ENCODE assay signal across 11 mouse cellular contexts in genomic region chr15:78788042-78788441, GRCm38 (mm10). TPM values are rescaled to one million over a fixed set of nuclear protein-coding genes. Genes with fewer than 3 reads are reported as not detected.
DNase-seq lines count a peak whose midpoint lies in the region; ATAC-seq and TF ChIP-seq lines count a peak whose summit lies in the region.
"Had no signal": no experiment of that assay in that cellular context is flagged by ENCODE, and none has a peak within 500 bp of the region (broad histone marks: within the 10 kb centered on the region; RNA-seq: fewer than 3 reads in every experiment).

No protein-coding gene starts in this region.

- H3K27me3 ChIP-seq in heart, embryonic 13.5 days (replicated peaks): 0 out of 2 replicates have a peak, but pooled peaks cover 4% of the 10 kb centered on the region
- H3K27me3 ChIP-seq in intestine, embryonic 14.5 days (replicated peaks; ENCODE audit: control insufficient read depth, insufficient read depth, low read length): no peaks in the 10 kb centered on the region
- no peaks in the 10 kb centered on the region for H3K27me3 ChIP-seq in thymus, adult 2 months (ENCODE audit: control insufficient read depth, insufficient read depth, low read length)

- 0 out of 2 replicates have a peak overlapping the region, but pooled peaks have one; percentile 24 for H3K9ac ChIP-seq in heart, embryonic 13.5 days
- no peak overlapping the region for H3K9ac ChIP-seq in intestine, embryonic 14.5 days (ENCODE audit: low read length)

- peaks cover 5% of the 10 kb centered on the region for H3K36me3 ChIP-seq in heart, embryonic 13.5 days
- H3K36me3 ChIP-seq in intestine, embryonic 14.5 days (ENCODE audit: control insufficient read depth, insufficient read depth, low read length): no peaks in the 10 kb centered on the region
- no peaks in the 10 kb centered on the region for H3K36me3 ChIP-seq in thymus, adult 2 months (ENCODE audit: control insufficient read depth, insufficient read depth, low read length)

- no peaks in the 10 kb centered on the region for H3K9me3 ChIP-seq in heart, embryonic 13.5 days
- H3K9me3 ChIP-seq in intestine, embryonic 14.5 days (ENCODE audit: control insufficient read depth, low read length): no peaks in the 10 kb centered on the region

- H3K4me2 ChIP-seq in heart, embryonic 13.5 days: no peak overlapping the region
- H3K4me2 ChIP-seq in intestine, embryonic 14.5 days (ENCODE audit: low read length): no peak overlapping the region

- H3K27ac ChIP-seq in layer of hippocampus, adult 2 months: peak overlapping the region; percentile 54; the same call in 1 of the 2 replicates
- H3K27ac ChIP-seq in heart, embryonic 13.5 days (replicated peaks): peak overlapping the region; percentile 83
- peak overlapping the region; percentile 57; the same call in 1 of the 2 replicates for H3K27ac ChIP-seq in intestine, embryonic 14.5 days (ENCODE audit: low read depth)
- H3K27ac ChIP-seq in thymus, adult 2 months (ENCODE audit: control insufficient read depth, insufficient read depth, low read length): no peak overlapping the region

- H3K4me1 ChIP-seq in heart, embryonic 13.5 days: peaks cover 38% of the 10 kb centered on the region
- peaks cover 25% of the 10 kb centered on the region for H3K4me1 ChIP-seq in intestine, embryonic 14.5 days (replicated peaks; ENCODE audit: control insufficient read depth, insufficient read depth, low read length)
- H3K4me1 ChIP-seq in thymus, adult 2 months (replicated peaks; ENCODE audit: control insufficient read depth, insufficient read depth, low read length): 0 out of 2 replicates have a peak, but pooled peaks cover 6% of the 10 kb centered on the region

- TF ChIP-seq POLR2A in thymus, adult 2 months (IDR thresholded peaks at IDR 0.05; ENCODE audit: control insufficient read depth, extremely low read depth, insufficient read depth, low read length, poor library complexity): no peak

- ATAC-seq in heart, embryonic 13.5 days (ENCODE audit: extremely low read depth, insufficient number of reproducible peaks, low FRiP score, low TSS enrichment): no peak
- no peak for ATAC-seq in intestine, embryonic 14.5 days (replicated peaks; ENCODE audit: low FRiP score, low TSS enrichment, low read depth)

- no peak for DNase-seq in layer of hippocampus, adult 2 months (ENCODE audit: low spot score in 2 of 2)
- no peak for DNase-seq in layer of hippocampus, postnatal 25 days (ENCODE audit: extremely low spot score in 1 of 2, low spot score in 1 of 2)
- DNase-seq in intestine, embryonic 14.5 days (ENCODE audit: low spot score): no peak
- peak; percentile 52 for DNase-seq in lung, postnatal 36 days
- DNase-seq in thymus, adult 2 months: no peak
- DNase-seq in layer of hippocampus, adult 11-12 months (ENCODE audit: low spot score): no peak
- DNase-seq: adrenal gland, adult 8-10 months; cerebellum, postnatal 10 days; left cerebral cortex, postnatal 4 days had no signal

- no peak for TF ChIP-seq CTCF in layer of hippocampus, adult 2 months (conservative IDR thresholded peaks at IDR 0.05)
- TF ChIP-seq CTCF in thymus, adult 2 months (IDR thresholded peaks at IDR 0.05; ENCODE audit: borderline replicate concordance, control insufficient read depth, extremely low read depth, insufficient read depth, low read length, poor library complexity): no peak

- 51% methylated on average over 3 of the region's 3 CpGs for WGBS in heart, embryonic 13.5 days
- 64% methylated on average over 3 of the region's 3 CpGs for WGBS in intestine, embryonic 14.5 days
- WGBS in thymus, adult 2 months: 95% methylated on average over 3 of the region's 3 CpGs

- no peak overlapping the region for H3K4me3 ChIP-seq in layer of hippocampus, adult 2 months
- no peak overlapping the region for H3K4me3 ChIP-seq in heart, embryonic 13.5 days
- H3K4me3 ChIP-seq in intestine, embryonic 14.5 days (ENCODE audit: low read depth, low read length): no peak overlapping the region
- H3K4me3 ChIP-seq in thymus, adult 2 months (ENCODE audit: control insufficient read depth, insufficient read depth, low read length): no peak overlapping the region

RNA-seq across cellular contexts. Expression of gene Mfng, which starts 14.8 kb away (rescaled TPM):
- 1 to 10 TPM; 4.4 to 4.7 TPM for total RNA-seq in layer of hippocampus, adult 2 months (2021)
- 1 to 10 TPM; 5.5 to 6.6 TPM for total RNA-seq in layer of hippocampus, postnatal 25 days (2021)
- polyA plus RNA-seq in heart, embryonic 13.5 days (2015; fragmentation: Nextera tagmentation; extraction: Ambion mirVana): 13.7 and 15.8 TPM in 2 replicates
- polyA plus RNA-seq in intestine, embryonic 14.5 days (2014; fragmentation: Nextera tagmentation; extraction: Ambion mirVana): 18.4 and 19.1 TPM in 2 replicates
- 97.5 and 110 TPM in 2 replicates for polyA plus RNA-seq in thymus, adult 2 months (2012; rRNA removed)

RNA-seq across cellular contexts. Expression of gene Card10, which starts 14.8 kb away (rescaled TPM):
- 1 to 10 TPM; 5.4 to 5.5 TPM for total RNA-seq in layer of hippocampus, adult 2 months (2021)
- 1 to 10 TPM; 5.0 to 5.5 TPM for total RNA-seq in layer of hippocampus, postnatal 25 days (2021)
- 5.1 and 5.3 TPM in 2 replicates for polyA plus RNA-seq in heart, embryonic 13.5 days (2015; fragmentation: Nextera tagmentation; extraction: Ambion mirVana)
- 7.3 and 8.6 TPM in 2 replicates for polyA plus RNA-seq in intestine, embryonic 14.5 days (2014; fragmentation: Nextera tagmentation; extraction: Ambion mirVana)
- 12.6 and 13.0 TPM in 2 replicates for polyA plus RNA-seq in thymus, adult 2 months (2012; rRNA removed)
- total RNA-seq: MEL had no signal

RNA-seq across cellular contexts. Expression of gene Cdc42ep1, which starts 54.4 kb away (rescaled TPM):
- total RNA-seq in layer of hippocampus, adult 2 months (2021): 10 to 100 TPM; 12.2 to 13.7 TPM
- 10 to 100 TPM; 14.2 to 14.9 TPM for total RNA-seq in layer of hippocampus, postnatal 25 days (2021)
- 34.2 and 36.1 TPM in 2 replicates for polyA plus RNA-seq in heart, embryonic 13.5 days (2015; fragmentation: Nextera tagmentation; extraction: Ambion mirVana)
- 44.9 and 45.7 TPM in 2 replicates for polyA plus RNA-seq in intestine, embryonic 14.5 days (2014; fragmentation: Nextera tagmentation; extraction: Ambion mirVana)
- 8.1 and 12.5 TPM in 2 replicates for polyA plus RNA-seq in thymus, adult 2 months (2012; rRNA removed)
